ENCODE assay signal across 9 mouse cellular contexts in genomic region chr2:30782312-30783290, GRCm38 (mm10). TPM values are rescaled to one million over a fixed set of nuclear protein-coding genes. Genes with fewer than 3 reads are reported as not detected.
A peak's percentile ranks its signal among the peaks of the same experiment; 100 is the strongest.
DNase-seq lines count a peak whose midpoint lies in the region; ATAC-seq and TF ChIP-seq lines count a peak whose summit lies in the region.
"Had no signal": no experiment of that assay in that cellular context is flagged by ENCODE, and none has a peak within 500 bp of the region (broad histone marks: within the 10 kb centered on the region; RNA-seq: fewer than 3 reads in every experiment).

No protein-coding gene starts in this region.

- 70% methylated on average over 8 of the region's 8 CpGs for WGBS in embryonic facial prominence, embryonic 11.5 days
- WGBS in hindbrain, embryonic 12.5 days, result 79% methylated on average over 8 of the region's 8 CpGs
- WGBS in liver, postnatal 0 days (ENCODE audit: insufficient replicate concordance), result 72% methylated on average over 8 of the region's 8 CpGs

- ATAC-seq in embryonic facial prominence, embryonic 11.5 days (replicated peaks; ENCODE audit: insufficient number of reproducible peaks, low FRiP score, low TSS enrichment, low read depth), result no peak
- peak; percentile 0; the same call in 1 of the 2 replicates for ATAC-seq in hindbrain, embryonic 12.5 days (ENCODE audit: low FRiP score)
- ATAC-seq in liver, postnatal 0 days, result peak; percentile 4; the same call in 1 of the 2 replicates
- no peak for ATAC-seq in cerebellum, adult (ENCODE audit: insufficient number of reproducible peaks, low FRiP score, low TSS enrichment)
- ATAC-seq in CD4-positive, CD25-positive, alpha-beta regulatory T cell, adult 4 months, result no peak

- no peaks in the 10 kb centered on the region for H3K27me3 ChIP-seq in embryonic facial prominence, embryonic 11.5 days (ENCODE audit: control insufficient read depth, insufficient read depth, low read length)
- no peaks in the 10 kb centered on the region for H3K27me3 ChIP-seq in hindbrain, embryonic 12.5 days
- H3K27me3 ChIP-seq in liver, postnatal 0 days (ENCODE audit: insufficient read depth, low read length), result peaks cover 3% of the 10 kb centered on the region; the same call in 1 of the 2 replicates

- TF ChIP-seq CTCF in gastrocnemius, adult 2 months (IDR thresholded peaks at IDR 0.05), result no peak
- no peak for TF ChIP-seq CTCF in liver, postnatal 0 days (IDR thresholded peaks at IDR 0.05; ENCODE audit: low read depth)

- intact Hi-C loops in gastrocnemius, adult 2 months (cut with DNase I), result no loop called here
- intact Hi-C loops in gastrocnemius, postnatal 14 days (cut with DNase I; ENCODE audit: low total_unique reads), result loop anchor here (10.0 kb wide), 1 partner anchor 178 kb away; no protein-coding TSS in a partner anchor

- DNase-seq in gastrocnemius, adult 2 months, result no peak
- DNase-seq in gastrocnemius, postnatal 14 days, result no peak
- DNase-seq in embryonic facial prominence, embryonic 11.5 days (ENCODE audit: low spot score), result no peak
- no peak for DNase-seq in liver, postnatal 0 days
- no peak for DNase-seq in MN1 (ENCODE audit: low spot score)

- no peaks in the 10 kb centered on the region for H3K9me3 ChIP-seq in embryonic facial prominence, embryonic 11.5 days (replicated peaks; ENCODE audit: control insufficient read depth, low read length)
- H3K9me3 ChIP-seq in hindbrain, embryonic 12.5 days (replicated peaks), result no peaks in the 10 kb centered on the region
- H3K9me3 ChIP-seq in liver, postnatal 0 days (ENCODE audit: low read length), result no peaks in the 10 kb centered on the region

- peak overlapping the region; percentile 59 for H3K9ac ChIP-seq in embryonic facial prominence, embryonic 11.5 days (replicated peaks; ENCODE audit: low read length)
- H3K9ac ChIP-seq in hindbrain, embryonic 12.5 days, result peak overlapping the region; percentile 51; the same call in 1 of the 2 replicates
- H3K9ac ChIP-seq in liver, postnatal 0 days (replicated peaks), result no peak overlapping the region; the same call in 1 of the 2 replicates

- H3K27ac ChIP-seq in gastrocnemius, adult 2 months, result peak overlapping the region; percentile 79
- peak overlapping the region; percentile 62 for H3K27ac ChIP-seq in embryonic facial prominence, embryonic 11.5 days (replicated peaks; ENCODE audit: low read depth, low read length)
- H3K27ac ChIP-seq in hindbrain, embryonic 12.5 days, result 0 out of 2 replicates have a peak overlapping the region, but pooled peaks have one; percentile 73
- no peak overlapping the region for H3K27ac ChIP-seq in liver, postnatal 0 days (ENCODE audit: low read depth)

- no peaks in the 10 kb centered on the region for H3K36me3 ChIP-seq in embryonic facial prominence, embryonic 11.5 days (replicated peaks; ENCODE audit: control insufficient read depth, insufficient read depth, low read depth, low read length)
- H3K36me3 ChIP-seq in hindbrain, embryonic 12.5 days, result no peaks in the 10 kb centered on the region
- H3K36me3 ChIP-seq in liver, postnatal 0 days (replicated peaks; ENCODE audit: insufficient read depth, low read length), result no peaks in the 10 kb centered on the region

- H3K4me2 ChIP-seq in embryonic facial prominence, embryonic 11.5 days (ENCODE audit: low read depth, low read length), result peak overlapping the region; percentile 21
- peak overlapping the region; percentile 51 for H3K4me2 ChIP-seq in hindbrain, embryonic 12.5 days (replicated peaks)
- H3K4me2 ChIP-seq in liver, postnatal 0 days (ENCODE audit: low read depth, low read length), result peak overlapping the region; percentile 72

- TF ChIP-seq EP300 in liver, postnatal 0 days (IDR thresholded peaks at IDR 0.05; ENCODE audit: low read depth), result no peak

- H3K4me1 ChIP-seq in embryonic facial prominence, embryonic 11.5 days (ENCODE audit: control insufficient read depth, insufficient read depth, low read length), result peaks cover 26% of the 10 kb centered on the region
- peaks cover 48% of the 10 kb centered on the region for H3K4me1 ChIP-seq in hindbrain, embryonic 12.5 days
- peaks cover 14% of the 10 kb centered on the region for H3K4me1 ChIP-seq in liver, postnatal 0 days (ENCODE audit: insufficient read depth)

- peak overlapping the region; percentile 66 for H3K4me3 ChIP-seq in gastrocnemius, adult 2 months
- no peak overlapping the region for H3K4me3 ChIP-seq in embryonic facial prominence, embryonic 11.5 days (ENCODE audit: low read depth, low read length)
- H3K4me3 ChIP-seq in hindbrain, embryonic 12.5 days, result no peak overlapping the region
- H3K4me3 ChIP-seq in liver, postnatal 0 days (ENCODE audit: low read depth, low read length), result peak overlapping the region; percentile 13; the same call in 1 of the 2 replicates

RNA-seq across cellular contexts. Expression of gene 1700001O22Rik, which starts 20.9 kb away (rescaled TPM):
- total RNA-seq in gastrocnemius, adult 2 months (2021), result 10 to 100 TPM in 1 of 2 experiments, under 1 TPM in 1; 0.33 to 22.0 TPM
- under 1 TPM; 0.44 to 0.45 TPM for total RNA-seq in gastrocnemius, postnatal 14 days (2021)
- polyA plus RNA-seq in embryonic facial prominence, embryonic 11.5 days (2014; fragmentation: Nextera tagmentation; extraction: Ambion mirVana), result 1.8 and 3.6 TPM in 2 replicates
- 1.9 and 2.2 TPM in 2 replicates for polyA plus RNA-seq in hindbrain, embryonic 12.5 days (2016; fragmentation: Nextera tagmentation; extraction: Ambion mirVana)
- polyA plus RNA-seq in liver, postnatal 0 days (2015; fragmentation: Nextera tagmentation; extraction: Ambion mirVana), result not detected in 2 replicates
- under 1 TPM in 1 of 2 experiments, not detected in 1; 0.62 TPM for polyA plus RNA-seq in CD4-positive, CD25-positive, alpha-beta regulatory T cell, adult 4 months (2017; shearing (Covaris generic))

RNA-seq across cellular contexts. Expression of gene Ntmt1, which starts 25.0 kb away (rescaled TPM):
- 10 to 100 TPM; 14.3 to 15.6 TPM for total RNA-seq in gastrocnemius, adult 2 months (2021)
- 10 to 100 TPM; 17.0 to 20.8 TPM for total RNA-seq in gastrocnemius, postnatal 14 days (2021)
- polyA plus RNA-seq in embryonic facial prominence, embryonic 11.5 days (2014; fragmentation: Nextera tagmentation; extraction: Ambion mirVana), result 98.9 and 101 TPM in 2 replicates
- 97.2 and 102 TPM in 2 replicates for polyA plus RNA-seq in hindbrain, embryonic 12.5 days (2016; fragmentation: Nextera tagmentation; extraction: Ambion mirVana)
- polyA plus RNA-seq in liver, postnatal 0 days (2015; fragmentation: Nextera tagmentation; extraction: Ambion mirVana), result 27.8 and 30.2 TPM in 2 replicates
- polyA plus RNA-seq in CD4-positive, CD25-positive, alpha-beta regulatory T cell, adult 4 months (2017; shearing (Covaris generic)), result 10 to 100 TPM; 30.5 to 44.9 TPM

RNA-seq across cellular contexts. Expression of gene Asb6, which starts 47.5 kb away (rescaled TPM):
- total RNA-seq in gastrocnemius, adult 2 months (2021), result 1 to 10 TPM; 7.0 TPM
- total RNA-seq in gastrocnemius, postnatal 14 days (2021), result 1 to 10 TPM; 7.0 to 7.5 TPM
- 27.6 and 35.7 TPM in 2 replicates for polyA plus RNA-seq in embryonic facial prominence, embryonic 11.5 days (2014; fragmentation: Nextera tagmentation; extraction: Ambion mirVana)
- 38.9 and 40.6 TPM in 2 replicates for polyA plus RNA-seq in hindbrain, embryonic 12.5 days (2016; fragmentation: Nextera tagmentation; extraction: Ambion mirVana)
- 16.7 and 16.9 TPM in 2 replicates for polyA plus RNA-seq in liver, postnatal 0 days (2015; fragmentation: Nextera tagmentation; extraction: Ambion mirVana)
- 10 to 100 TPM; 33.1 to 65.6 TPM for polyA plus RNA-seq in CD4-positive, CD25-positive, alpha-beta regulatory T cell, adult 4 months (2017; shearing (Covaris generic))

RNA-seq across cellular contexts. Expression of gene Prrx2, which starts 52.2 kb away (rescaled TPM):
- total RNA-seq in gastrocnemius, adult 2 months (2021), result 1 to 10 TPM; 1.2 to 4.2 TPM
- 1 to 10 TPM; 2.0 to 3.5 TPM for total RNA-seq in gastrocnemius, postnatal 14 days (2021)
- 106 and 109 TPM in 2 replicates for polyA plus RNA-seq in embryonic facial prominence, embryonic 11.5 days (2014; fragmentation: Nextera tagmentation; extraction: Ambion mirVana)
- 38.8 and 38.9 TPM in 2 replicates for polyA plus RNA-seq in hindbrain, embryonic 12.5 days (2016; fragmentation: Nextera tagmentation; extraction: Ambion mirVana)
- 0.07 and 0.17 TPM in 2 replicates for polyA plus RNA-seq in liver, postnatal 0 days (2015; fragmentation: Nextera tagmentation; extraction: Ambion mirVana)
- polyA plus RNA-seq in CD4-positive, CD25-positive, alpha-beta regulatory T cell, adult 4 months (2017; shearing (Covaris generic)), result not detected
- total RNA-seq: megakaryocyte-erythroid progenitor cell, adult 5-6 weeks had no signal

Comparison
In these comparisons a context has a peak if more than half of its experiments do, and no peak if none do; other contexts are left out.
1. H3K4me3 ChIP-seq: peak in gastrocnemius, adult 2 months (single experiment) and liver, postnatal 0 days (single experiment); none in embryonic facial prominence, embryonic 11.5 days (single experiment) and hindbrain, embryonic 12.5 days (single experiment).
2. ATAC-seq: peak in hindbrain, embryonic 12.5 days (single experiment) and liver, postnatal 0 days (single experiment); none in embryonic facial prominence, embryonic 11.5 days (single experiment), cerebellum, adult (single experiment) and CD4-positive, CD25-positive, alpha-beta regulatory T cell, adult 4 months (single experiment).
3. H3K4me2 ChIP-seq: peak in every context shown above with its lines; median percentile 72 in liver, postnatal 0 days; 51 in hindbrain, embryonic 12.5 days; 21 in embryonic facial prominence, embryonic 11.5 days.